Mouse (Mus musculus): ENCODE measurements around the gene Xirp1. TPM values are rescaled to one million over a fixed set of nuclear protein-coding genes. Genes with fewer than 3 reads are reported as not detected.
"Not testable (repeated sequence)": the region's sequence is repeated elsewhere in the genome, so short reads cannot be mapped to it uniquely, and the experiment has no call there.

Gene Xirp1
- polyA plus RNA-seq, 1 experiment from 2014 or later: not detected

DNA sequence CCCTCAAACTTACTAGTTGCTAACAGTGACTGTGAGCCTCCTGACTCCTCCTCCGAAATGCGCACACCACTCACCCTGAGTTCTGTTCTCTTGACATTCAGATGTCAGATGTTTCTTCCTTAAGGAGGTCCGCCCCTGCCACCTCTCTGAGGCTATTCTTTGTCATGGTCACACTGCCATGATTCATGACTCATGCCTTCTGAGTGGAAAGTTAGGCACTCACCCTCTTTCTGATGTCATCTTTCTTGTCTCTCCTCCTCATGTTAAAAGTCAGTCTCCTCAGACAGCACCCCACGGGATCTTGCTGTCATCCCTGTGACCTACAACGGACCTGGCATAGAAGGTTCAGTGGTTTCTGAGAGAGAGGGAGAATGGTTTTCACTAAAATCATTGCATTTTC is 10.6 kb downstream of the Xirp1 start:
- no peak overlapping the region for H3K9ac ChIP-seq (ENCODE audit: low read length)
- WGBS: 88% methylated on average over 5 of the region's 5 CpGs
- no peak overlapping the region for H3K27ac ChIP-seq (ENCODE audit: low read depth, low read length)
- DNase-seq (ENCODE audit: low spot score): no peak
- no peaks in the 10 kb centered on the region for H3K27me3 ChIP-seq (ENCODE audit: control insufficient read depth, insufficient read depth, low read length)
- no peak overlapping the region for H3K4me2 ChIP-seq (ENCODE audit: low read depth, low read length, severe bottlenecking)
- peaks cover 1% of the 10 kb centered on the region; the same call in 1 of the 2 replicates for H3K4me1 ChIP-seq (replicated peaks; ENCODE audit: control insufficient read depth, insufficient read depth, low read length)
- no peak overlapping the region for H3K4me3 ChIP-seq (ENCODE audit: low read depth, low read length)
- no peak for ATAC-seq (replicated peaks; ENCODE audit: low FRiP score)
- no peaks in the 10 kb centered on the region for H3K9me3 ChIP-seq (ENCODE audit: control insufficient read depth, low read length)
- H3K36me3 ChIP-seq (ENCODE audit: control insufficient read depth, insufficient read depth, low read length): no peaks in the 10 kb centered on the region

DNA sequence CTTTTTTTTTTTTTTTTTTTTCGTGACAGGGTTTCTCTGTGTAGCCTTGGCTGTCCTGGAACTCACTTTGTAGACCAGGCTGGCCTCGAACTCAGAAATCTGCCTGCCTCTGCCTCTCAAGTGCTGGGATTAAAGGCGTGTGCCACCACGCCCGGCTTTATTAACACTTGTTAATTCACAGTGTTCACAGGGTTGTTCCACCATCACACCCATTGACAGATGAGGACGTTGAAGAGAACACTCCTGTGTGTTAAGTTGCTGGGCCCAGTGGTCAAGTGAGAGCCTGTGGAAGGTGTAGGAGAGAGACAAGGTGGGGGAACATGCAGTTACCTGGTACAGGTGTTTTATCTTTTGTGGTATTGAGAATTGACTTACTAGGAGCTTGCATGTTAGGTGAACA is 11.2 kb downstream of the Xirp1 start:
- H3K4me3 ChIP-seq (ENCODE audit: low read depth, low read length); H3K4me2 ChIP-seq (ENCODE audit: low read depth, low read length, severe bottlenecking); H3K9me3 ChIP-seq (ENCODE audit: control insufficient read depth, low read length); H3K4me1 ChIP-seq (replicated peaks; ENCODE audit: control insufficient read depth, insufficient read depth, low read length); H3K9ac ChIP-seq (ENCODE audit: low read length); DNase-seq (ENCODE audit: low spot score); H3K27me3 ChIP-seq (ENCODE audit: control insufficient read depth, insufficient read depth, low read length); H3K36me3 ChIP-seq (ENCODE audit: control insufficient read depth, insufficient read depth, low read length); ATAC-seq (replicated peaks; ENCODE audit: low FRiP score); H3K27ac ChIP-seq (ENCODE audit: low read depth, low read length): not testable (repeated sequence)
- WGBS: 82% methylated on average over 6 of the region's 6 CpGs

DNA sequence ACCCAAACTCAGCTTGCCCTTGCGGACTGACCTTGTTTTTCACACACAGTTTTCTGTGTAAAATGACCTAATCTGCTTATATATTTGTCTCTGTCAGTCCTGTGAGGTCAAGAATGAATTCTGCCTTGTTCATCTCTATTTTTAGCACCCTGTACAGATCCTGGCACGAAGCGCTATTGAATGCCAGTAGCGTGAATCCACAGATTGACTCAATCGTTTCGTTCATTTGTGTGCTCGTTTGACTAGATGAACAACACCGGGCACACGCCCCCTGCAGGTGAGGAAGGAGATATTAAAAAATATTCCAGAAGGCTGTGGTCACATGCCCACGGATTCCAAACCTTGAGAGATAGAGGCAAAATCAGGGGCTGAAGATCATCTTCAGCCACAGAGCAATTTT is 11.9 kb downstream of the Xirp1 start:
- no peak overlapping the region for H3K27ac ChIP-seq (ENCODE audit: low read depth, low read length)
- no peaks in the 10 kb centered on the region for H3K27me3 ChIP-seq (ENCODE audit: control insufficient read depth, insufficient read depth, low read length)
- H3K9ac ChIP-seq (ENCODE audit: low read length): no peak overlapping the region
- ATAC-seq (replicated peaks; ENCODE audit: low FRiP score): peak; percentile 47
- DNase-seq (ENCODE audit: low spot score): peak; percentile 82
- H3K4me1 ChIP-seq (replicated peaks; ENCODE audit: control insufficient read depth, insufficient read depth, low read length): no peaks in the 10 kb centered on the region; the same call in 1 of the 2 replicates
- peak overlapping the region; percentile 88 for H3K4me2 ChIP-seq (ENCODE audit: low read depth, low read length, severe bottlenecking)
- H3K4me3 ChIP-seq (ENCODE audit: low read depth, low read length): peak overlapping the region; percentile 39
- H3K36me3 ChIP-seq (ENCODE audit: control insufficient read depth, insufficient read depth, low read length): no peaks in the 10 kb centered on the region
- no peaks in the 10 kb centered on the region for H3K9me3 ChIP-seq (ENCODE audit: control insufficient read depth, low read length)
- 1% methylated on average over 10 of the region's 10 CpGs for WGBS

DNA sequence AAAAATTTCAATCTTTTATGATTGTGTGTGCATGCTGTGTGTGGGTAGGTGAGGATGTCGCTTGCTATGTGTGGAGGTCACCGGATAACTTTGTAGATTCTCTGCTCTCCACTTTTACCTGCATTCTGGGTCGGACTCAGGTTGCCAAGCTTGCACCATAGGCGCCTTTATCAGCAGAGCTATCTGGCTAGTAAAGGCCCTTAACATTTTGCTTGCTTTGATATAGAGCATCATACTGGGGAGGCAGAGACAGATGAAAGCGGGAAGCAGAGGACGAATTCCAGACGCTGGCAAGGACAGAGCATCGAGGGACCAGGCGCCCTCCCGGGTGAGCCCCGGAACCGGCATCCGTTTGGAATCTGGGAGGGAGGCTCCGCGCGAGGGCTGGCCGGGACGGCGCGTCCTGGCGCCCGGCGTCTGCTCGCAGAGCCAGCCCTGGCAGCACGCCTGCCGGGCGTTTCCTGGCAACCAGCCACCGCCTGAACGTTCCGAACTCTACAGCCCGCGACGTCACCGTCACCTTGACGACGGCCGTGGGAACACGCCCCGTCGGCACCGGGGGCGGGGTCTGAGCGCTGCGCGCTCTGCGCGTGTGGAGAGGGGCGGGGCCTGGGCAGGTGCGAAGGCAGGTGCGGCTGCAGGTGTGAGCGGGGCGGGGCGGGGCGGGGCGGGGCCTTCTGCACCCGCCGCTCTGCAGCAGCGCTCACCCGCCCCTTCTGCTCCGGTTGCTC is 12.5 kb downstream of the Xirp1 start:
- no peaks in the 10 kb centered on the region for H3K9me3 ChIP-seq (ENCODE audit: control insufficient read depth, low read length)
- H3K9ac ChIP-seq (ENCODE audit: low read length): peak overlapping the region; percentile 49
- peak overlapping the region; percentile 21; the same call in 1 of the 2 replicates for H3K27ac ChIP-seq (ENCODE audit: low read depth, low read length)
- WGBS: 2% methylated on average over 48 of the region's 60 CpGs
- DNase-seq (ENCODE audit: low spot score) (peak; percentile 96), ATAC-seq (replicated peaks; ENCODE audit: low FRiP score) (peak; percentile 95)
- H3K4me3 ChIP-seq (ENCODE audit: low read depth, low read length): peak overlapping the region; percentile 39
- H3K4me1 ChIP-seq (replicated peaks; ENCODE audit: control insufficient read depth, insufficient read depth, low read length): no peaks in the 10 kb centered on the region; the same call in 1 of the 2 replicates
- H3K27me3 ChIP-seq (ENCODE audit: control insufficient read depth, insufficient read depth, low read length): no peaks in the 10 kb centered on the region
- peak overlapping the region; percentile 88 for H3K4me2 ChIP-seq (ENCODE audit: low read depth, low read length, severe bottlenecking)
- H3K36me3 ChIP-seq (ENCODE audit: control insufficient read depth, insufficient read depth, low read length): no peaks in the 10 kb centered on the region

DNA sequence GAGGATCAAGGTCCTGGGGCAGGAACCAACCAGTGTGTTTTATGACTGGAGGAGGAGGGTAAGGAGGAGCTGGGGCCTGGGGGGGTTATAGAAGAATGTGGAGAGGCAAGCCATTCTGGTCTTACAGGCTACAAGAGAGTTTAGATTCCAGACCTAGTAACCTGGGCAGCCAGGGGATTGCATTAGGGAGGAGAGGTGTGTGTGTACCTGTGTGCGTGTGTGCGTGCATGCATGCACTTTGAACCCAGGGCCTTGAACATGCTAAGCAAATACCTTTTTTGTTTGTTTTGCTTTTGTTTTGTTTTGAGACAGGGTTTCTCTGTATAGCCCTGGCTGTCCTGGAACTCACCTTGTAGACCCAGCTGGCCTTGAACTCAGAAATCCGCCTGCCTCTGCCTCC is 13.5 kb downstream of the Xirp1 start:
- no peak for ATAC-seq (replicated peaks; ENCODE audit: low FRiP score)
- Histone ChIP-seq H3K27ac (ENCODE audit: low read depth, low read length) (no peak overlapping the region), H3K4me2 (ENCODE audit: low read depth, low read length, severe bottlenecking) (no peak overlapping the region), H3K36me3 (ENCODE audit: control insufficient read depth, insufficient read depth, low read length) (no peaks in the 10 kb centered on the region), H3K4me3 (ENCODE audit: low read depth, low read length) (no peak overlapping the region), H3K9me3 (ENCODE audit: control insufficient read depth, low read length) (no peaks in the 10 kb centered on the region), H3K27me3 (ENCODE audit: control insufficient read depth, insufficient read depth, low read length) (no peaks in the 10 kb centered on the region), H3K4me1 (replicated peaks; ENCODE audit: control insufficient read depth, insufficient read depth, low read length) (no peaks in the 10 kb centered on the region; the same call in 1 of the 2 replicates), H3K9ac (ENCODE audit: low read length) (no peak overlapping the region)
- no peak for DNase-seq (ENCODE audit: low spot score)
- 89% methylated on average over 3 of the region's 3 CpGs for WGBS

DNA sequence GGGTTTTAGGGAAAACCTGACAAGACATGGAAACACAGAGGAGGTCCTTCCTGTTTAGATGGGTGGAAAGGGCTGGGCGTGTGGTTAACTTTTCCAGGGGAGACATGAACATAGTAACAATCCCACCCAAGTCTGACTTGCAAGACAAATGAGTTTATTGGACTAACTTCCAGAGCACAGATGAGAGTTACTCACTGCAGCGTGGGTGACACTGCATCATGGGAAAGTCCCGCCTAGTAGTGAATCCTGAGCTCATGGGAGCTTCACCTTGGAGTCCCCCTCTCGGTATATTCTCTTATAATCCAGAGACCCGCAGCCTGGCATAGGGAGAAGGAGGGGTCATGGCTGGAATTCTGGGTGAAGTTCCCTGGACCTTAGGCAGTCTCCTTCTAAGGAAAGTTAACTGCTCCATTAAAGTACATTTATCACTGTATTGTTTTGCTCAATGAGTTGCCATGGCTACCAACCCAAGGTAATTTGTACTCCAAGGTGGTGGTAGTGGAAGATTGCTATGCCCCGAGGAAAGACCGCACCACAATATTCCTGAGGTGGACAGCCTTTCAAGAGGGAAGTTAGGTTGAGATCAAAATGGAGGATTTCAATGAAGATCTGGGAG is 14.1 kb downstream of the Xirp1 start:
- Histone ChIP-seq H3K4me1 (replicated peaks; ENCODE audit: control insufficient read depth, insufficient read depth, low read length) (no peaks in the 10 kb centered on the region; the same call in 1 of the 2 replicates), H3K36me3 (ENCODE audit: control insufficient read depth, insufficient read depth, low read length) (no peaks in the 10 kb centered on the region), H3K4me2 (ENCODE audit: low read depth, low read length, severe bottlenecking) (no peak overlapping the region), H3K4me3 (ENCODE audit: low read depth, low read length) (no peak overlapping the region), H3K27ac (ENCODE audit: low read depth, low read length) (no peak overlapping the region), H3K9ac (ENCODE audit: low read length) (no peak overlapping the region), H3K9me3 (ENCODE audit: control insufficient read depth, low read length) (no peaks in the 10 kb centered on the region), H3K27me3 (ENCODE audit: control insufficient read depth, insufficient read depth, low read length) (no peaks in the 10 kb centered on the region)
- ATAC-seq (replicated peaks; ENCODE audit: low FRiP score) (no peak), DNase-seq (ENCODE audit: low spot score) (no peak)
- WGBS: 84% methylated on average over 7 of the region's 7 CpGs

DNA sequence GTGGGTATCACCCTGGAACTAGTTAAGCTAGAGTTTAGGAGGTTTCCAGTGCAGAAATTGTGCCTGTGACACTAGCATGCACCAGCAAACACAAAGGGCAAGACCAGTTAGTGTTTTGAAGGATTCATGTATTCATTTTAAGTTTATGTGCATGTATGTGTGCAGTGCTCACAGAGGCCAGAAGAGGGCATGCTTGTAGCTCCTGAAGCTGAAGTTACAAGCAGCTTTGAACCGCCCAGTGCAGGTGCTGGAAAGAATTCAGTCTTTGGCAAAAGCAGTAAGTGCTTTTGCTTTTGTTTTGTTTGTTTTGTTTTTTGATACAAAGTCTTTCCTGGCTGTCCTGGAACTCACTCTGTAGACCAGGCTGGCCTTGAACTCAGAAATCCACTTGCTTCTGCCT is 15.6 kb downstream of the Xirp1 start:
- H3K27me3 ChIP-seq (ENCODE audit: control insufficient read depth, insufficient read depth, low read length): no peaks in the 10 kb centered on the region
- H3K4me2 ChIP-seq (ENCODE audit: low read depth, low read length, severe bottlenecking): no peak overlapping the region
- DNase-seq (ENCODE audit: low spot score) (no peak), ATAC-seq (replicated peaks; ENCODE audit: low FRiP score) (no peak)
- H3K9me3 ChIP-seq (ENCODE audit: control insufficient read depth, low read length): no peaks in the 10 kb centered on the region
- no peak overlapping the region for H3K4me3 ChIP-seq (ENCODE audit: low read depth, low read length)
- no peak overlapping the region for H3K27ac ChIP-seq (ENCODE audit: low read depth, low read length)
- no peaks in the 10 kb centered on the region; the same call in 1 of the 2 replicates for H3K4me1 ChIP-seq (replicated peaks; ENCODE audit: control insufficient read depth, insufficient read depth, low read length)
- 65% methylated on average over 1 of the region's 1 CpGs for WGBS
- H3K9ac ChIP-seq (ENCODE audit: low read length): no peak overlapping the region
- H3K36me3 ChIP-seq (ENCODE audit: control insufficient read depth, insufficient read depth, low read length): no peaks in the 10 kb centered on the region

DNA sequence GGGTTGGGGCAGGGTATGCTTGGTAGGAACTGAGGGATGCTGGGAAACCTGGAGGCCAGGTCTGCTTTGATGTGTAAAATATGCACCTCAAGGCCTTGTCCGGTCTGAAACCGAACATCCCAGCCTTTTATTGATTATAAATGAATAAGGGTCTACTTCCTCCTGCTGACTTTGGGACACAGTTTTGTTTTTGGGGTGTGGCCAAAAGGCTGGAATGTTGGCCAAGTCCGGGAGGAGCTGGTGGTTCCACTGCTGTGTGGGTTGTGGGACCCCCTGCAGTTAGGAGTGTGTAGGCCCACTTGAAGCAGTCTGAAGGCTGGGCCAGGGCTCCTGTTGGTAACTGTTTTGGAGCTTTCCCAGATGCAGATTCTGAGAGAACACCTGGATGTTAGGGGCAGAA is 17.5 kb downstream of the Xirp1 start:
- Histone ChIP-seq H3K4me3 (ENCODE audit: low read depth, low read length) (no peak overlapping the region), H3K36me3 (ENCODE audit: control insufficient read depth, insufficient read depth, low read length) (no peaks in the 10 kb centered on the region), H3K4me2 (ENCODE audit: low read depth, low read length, severe bottlenecking) (no peak overlapping the region), H3K4me1 (replicated peaks; ENCODE audit: control insufficient read depth, insufficient read depth, low read length) (peaks cover 2% of the 10 kb centered on the region; the same call in 1 of the 2 replicates), H3K27ac (ENCODE audit: low read depth, low read length) (no peak overlapping the region), H3K9ac (ENCODE audit: low read length) (no peak overlapping the region), H3K27me3 (ENCODE audit: control insufficient read depth, insufficient read depth, low read length) (no peaks in the 10 kb centered on the region), H3K9me3 (ENCODE audit: control insufficient read depth, low read length) (no peaks in the 10 kb centered on the region)
- WGBS: 72% methylated on average over 3 of the region's 3 CpGs
- ATAC-seq (replicated peaks; ENCODE audit: low FRiP score): no peak
- DNase-seq (ENCODE audit: low spot score): no peak

All from forebrain, embryonic 11.5 days (tissue).